Mouse (Mus musculus): ENCODE measurements around the gene Pappa2. TPM values are rescaled to one million over a fixed set of nuclear protein-coding genes. Genes with fewer than 3 reads are reported as not detected.

Pappa2 gene
- polyA plus RNA-seq, 1 experiment from 2014 or later, result 0.01 TPM

- Histone ChIP-seq H3K36me3 (ENCODE audit: inconsistent target) (no peaks in the 10 kb centered on the region), H3K4me3 (ENCODE audit: inconsistent target) (no peak overlapping the region), H3K27ac (no peak overlapping the region), H3K79me2 (ENCODE audit: inconsistent target) (no peaks in the 10 kb centered on the region)
- 65% methylated on average over 5 of the region's 5 CpGs for WGBS (ENCODE audit: missing documents)
These were observed 126.1 kb downstream of the Pappa2 start for GRCm38 (mm10) chr1:158853936-158854882.

- Histone ChIP-seq H3K79me2 (ENCODE audit: inconsistent target) (no peaks in the 10 kb centered on the region), H3K27ac (no peak overlapping the region), H3K4me3 (ENCODE audit: inconsistent target) (no peak overlapping the region), H3K36me3 (ENCODE audit: inconsistent target) (no peaks in the 10 kb centered on the region)
- 85% methylated on average over 14 of the region's 14 CpGs for WGBS (ENCODE audit: missing documents)
These were observed 127.3 kb downstream of the Pappa2 start for GRCm38 (mm10) chr1:158852836-158853567.

- Histone ChIP-seq H3K27ac (no peak overlapping the region), H3K36me3 (ENCODE audit: inconsistent target) (no peaks in the 10 kb centered on the region), H3K4me3 (ENCODE audit: inconsistent target) (no peak overlapping the region), H3K79me2 (ENCODE audit: inconsistent target) (no peaks in the 10 kb centered on the region)
- 68% methylated on average over 3 of the region's 3 CpGs for WGBS (ENCODE audit: missing documents)
These were observed 129.8 kb downstream of the Pappa2 start for GRCm38 (mm10) chr1:158850459-158850858.

- 76% methylated on average over 10 of the region's 10 CpGs for whole genome bisulfite sequencing (ENCODE audit: missing documents)
- no peaks in the 10 kb centered on the region for H3K36me3 ChIP-seq (ENCODE audit: inconsistent target)
- H3K27ac ChIP-seq, result no peak overlapping the region
- no peaks in the 10 kb centered on the region for H3K79me2 ChIP-seq (ENCODE audit: inconsistent target)
- H3K4me3 ChIP-seq (ENCODE audit: inconsistent target), result no peak overlapping the region
These were observed 135.7 kb downstream of the Pappa2 start for GRCm38 (mm10) chr1:158844604-158845003.

GRCm38 (mm10) chr1:158837151-158837550 is 143.1 kb downstream of the Pappa2 start:
- 91% methylated on average over 4 of the region's 4 CpGs for whole genome bisulfite sequencing (ENCODE audit: missing documents)
- Histone ChIP-seq H3K4me3 (ENCODE audit: inconsistent target) (no peak overlapping the region), H3K79me2 (ENCODE audit: inconsistent target) (no peaks in the 10 kb centered on the region), H3K36me3 (ENCODE audit: inconsistent target) (no peaks in the 10 kb centered on the region), H3K27ac (no peak overlapping the region)

- H3K27ac ChIP-seq, result no peak overlapping the region
- H3K36me3 ChIP-seq (ENCODE audit: inconsistent target), result no peaks in the 10 kb centered on the region
- H3K4me3 ChIP-seq (ENCODE audit: inconsistent target), result no peak overlapping the region
- H3K79me2 ChIP-seq (ENCODE audit: inconsistent target), result no peaks in the 10 kb centered on the region
- WGBS (ENCODE audit: missing documents), result 84% methylated on average over 3 of the region's 3 CpGs
These were observed 150.1 kb downstream of the Pappa2 start for GRCm38 (mm10) chr1:158830152-158830551.

GRCm38 (mm10) chr1:158827931-158828330 is 152.4 kb downstream of the Pappa2 start:
- H3K4me3 ChIP-seq (ENCODE audit: inconsistent target), result no peak overlapping the region
- no peaks in the 10 kb centered on the region for H3K79me2 ChIP-seq (ENCODE audit: inconsistent target)
- no peak overlapping the region for H3K27ac ChIP-seq
- no peaks in the 10 kb centered on the region for H3K36me3 ChIP-seq (ENCODE audit: inconsistent target)

- Histone ChIP-seq H3K4me3 (ENCODE audit: inconsistent target) (no peak overlapping the region), H3K27ac (no peak overlapping the region), H3K79me2 (ENCODE audit: inconsistent target) (no peaks in the 10 kb centered on the region), H3K36me3 (ENCODE audit: inconsistent target) (no peaks in the 10 kb centered on the region)
- 89% methylated on average over 2 of the region's 2 CpGs for WGBS (ENCODE audit: missing documents)
These were observed 160.6 kb downstream of the Pappa2 start for GRCm38 (mm10) chr1:158819676-158820075.

GRCm38 (mm10) chr1:158816479-158816878 is 163.8 kb downstream of the Pappa2 start:
- no peak overlapping the region for H3K27ac ChIP-seq
- WGBS (ENCODE audit: missing documents), result 86% methylated on average over 3 of the region's 3 CpGs
- no peak overlapping the region for H3K4me3 ChIP-seq (ENCODE audit: inconsistent target)
- no peaks in the 10 kb centered on the region for H3K79me2 ChIP-seq (ENCODE audit: inconsistent target)
- no peaks in the 10 kb centered on the region for H3K36me3 ChIP-seq (ENCODE audit: inconsistent target)

- Histone ChIP-seq H3K36me3 (ENCODE audit: inconsistent target) (no peaks in the 10 kb centered on the region), H3K4me3 (ENCODE audit: inconsistent target) (no peak overlapping the region), H3K79me2 (ENCODE audit: inconsistent target) (no peaks in the 10 kb centered on the region), H3K27ac (no peak overlapping the region)
- WGBS (ENCODE audit: missing documents), result 86% methylated on average over 3 of the region's 3 CpGs
These were observed 168.4 kb downstream of the Pappa2 start for GRCm38 (mm10) chr1:158811887-158812286.

- no peak overlapping the region for H3K27ac ChIP-seq
- 87% methylated on average over 5 of the region's 5 CpGs for WGBS (ENCODE audit: missing documents)
- no peak overlapping the region for H3K4me3 ChIP-seq (ENCODE audit: inconsistent target)
- no peaks in the 10 kb centered on the region for H3K79me2 ChIP-seq (ENCODE audit: inconsistent target)
- no peaks in the 10 kb centered on the region for H3K36me3 ChIP-seq (ENCODE audit: inconsistent target)
These were observed 204.8 kb downstream of the Pappa2 start for GRCm38 (mm10) chr1:158775486-158775885.

GRCm38 (mm10) chr1:158773102-158773501 is 207.2 kb downstream of the Pappa2 start:
- Histone ChIP-seq H3K36me3 (ENCODE audit: inconsistent target) (no peaks in the 10 kb centered on the region), H3K79me2 (ENCODE audit: inconsistent target) (no peaks in the 10 kb centered on the region), H3K27ac (no peak overlapping the region), H3K4me3 (ENCODE audit: inconsistent target) (no peak overlapping the region)

- H3K4me3 ChIP-seq (ENCODE audit: inconsistent target), result no peak overlapping the region
- WGBS (ENCODE audit: missing documents), result 96% methylated on average over 4 of the region's 4 CpGs
- no peaks in the 10 kb centered on the region for H3K36me3 ChIP-seq (ENCODE audit: inconsistent target)
- no peaks in the 10 kb centered on the region for H3K79me2 ChIP-seq (ENCODE audit: inconsistent target)
- H3K27ac ChIP-seq, result no peak overlapping the region
These were observed 209.5 kb downstream of the Pappa2 start for GRCm38 (mm10) chr1:158770756-158771155.

GRCm38 (mm10) chr1:158770036-158770655 is 210.1 kb downstream of the Pappa2 start:
- WGBS (ENCODE audit: missing documents), result 81% methylated on average over 7 of the region's 7 CpGs
- no peak overlapping the region for H3K4me3 ChIP-seq (ENCODE audit: inconsistent target)
- no peaks in the 10 kb centered on the region for H3K79me2 ChIP-seq (ENCODE audit: inconsistent target)
- no peaks in the 10 kb centered on the region for H3K36me3 ChIP-seq (ENCODE audit: inconsistent target)
- no peak overlapping the region for H3K27ac ChIP-seq

- no peak overlapping the region for H3K27ac ChIP-seq
- no peak overlapping the region for H3K4me3 ChIP-seq (ENCODE audit: inconsistent target)
- no peaks in the 10 kb centered on the region for H3K79me2 ChIP-seq (ENCODE audit: inconsistent target)
- no peaks in the 10 kb centered on the region for H3K36me3 ChIP-seq (ENCODE audit: inconsistent target)
- 56% methylated on average over 2 of the region's 2 CpGs for WGBS (ENCODE audit: missing documents)
These were observed 214.4 kb downstream of the Pappa2 start for GRCm38 (mm10) chr1:158765842-158766241.

Data from macrophage (primary cell).